Mouse (Mus musculus) MEL (cell line): ENCODE results near the gene Klhl40. TPM values are rescaled to one million over a fixed set of nuclear protein-coding genes. Genes with fewer than 3 reads are reported as not detected.

Experiments used
- DNase-seq: peaks from one replicate; pipeline ENCODE4 v3.0.0; 2011; ENCODE audit warnings: low read depth, low spot score
- H3K27ac ChIP-seq: 2 replicates; pipeline ENCODE4 v1.5.1; 2012; ENCODE audit warnings: low read depth, mild to moderate bottlenecking, control low read depth, low read length, moderate library complexity; ENCODE audit not compliant: control insufficient read depth
- H3K27me3 ChIP-seq, 2 experiments: fragments of 150-350 bp in 1 of 2; sonication (generic) in 1 of 2; 2 replicates each; pipeline ENCODE4 v1.6.1; 2012; ENCODE audit warnings: low read length in 2 of 2, mild to moderate bottlenecking in 2 of 2, improper control_type of control experiment in 1 of 2, moderate library complexity in 1 of 2; ENCODE audit not compliant: insufficient read depth in 2 of 2, control insufficient read depth in 1 of 2
- H3K36me3 ChIP-seq, 2 experiments: 2 replicates each; pipeline ENCODE4 v1.6.1; 2012 to 2014; ENCODE audit warnings: low read length in 2 of 2, improper control_type of control experiment in 1 of 2, inconsistent platforms in 1 of 2, mild to moderate bottlenecking in 1 of 2; ENCODE audit not compliant: insufficient read depth in 2 of 2, control insufficient read depth in 1 of 2
- H3K4me1 ChIP-seq, 2 experiments: fragments of 150-350 bp in 1 of 2; sonication (generic) in 1 of 2; 2 replicates each; pipeline ENCODE4 v1.6.1; 2012; ENCODE audit warnings: low read length in 2 of 2, improper control_type of control experiment in 1 of 2, mild to moderate bottlenecking in 1 of 2; ENCODE audit not compliant: insufficient read depth in 2 of 2, control insufficient read depth in 1 of 2
- H3K4me3 ChIP-seq, 2 experiments: fragments of 150-350 bp in 1 of 2; sonication (generic) in 1 of 2; 2 replicates each; pipeline ENCODE4 v1.5.1; 2012; ENCODE audit warnings: low read depth in 2 of 2, low read length in 2 of 2, mild to moderate bottlenecking in 2 of 2, moderate library complexity in 2 of 2, control low read depth in 1 of 2, improper control_type of control experiment in 1 of 2; ENCODE audit not compliant: control insufficient read depth in 1 of 2, insufficient read depth in 1 of 2
- H3K79me2 ChIP-seq: 2 replicates; pipeline ENCODE4 v1.6.1; 2012; ENCODE audit warnings: mild to moderate bottlenecking, low read length, moderate library complexity; ENCODE audit not compliant: control insufficient read depth, poor library complexity, insufficient read depth
- H3K9ac ChIP-seq: 2 replicates; pipeline ENCODE4 v1.6.1; 2012; ENCODE audit warnings: low read depth, mild to moderate bottlenecking, control low read depth, low read length, moderate library complexity; ENCODE audit not compliant: control insufficient read depth, poor library complexity, severe bottlenecking
- H3K9me3 ChIP-seq: fragments of 150-350 bp; sonication (generic); replicated peaks from 2 replicates; pipeline ENCODE4 v1.6.1; 2012; ENCODE audit warnings: mild to moderate bottlenecking, low read length, improper control_type of control experiment, moderate library complexity; ENCODE audit not compliant: insufficient read depth
- BHLHE40 ChIP-seq: IDR thresholded peaks from 2 replicates; pipeline ENCODE4 v1.6.1; 2012; ENCODE audit warnings: low read depth, mild to moderate bottlenecking, inconsistent platforms, low read length, improper control_type of control experiment, borderline replicate concordance
- CHD2 ChIP-seq: IDR thresholded peaks from 2 replicates; pipeline ENCODE4 v1.6.1; 2011; ENCODE audit warnings: low read length, improper control_type of control experiment
- CTCF ChIP-seq, 3 experiments: IDR thresholded peaks in 2 of 3; conservative IDR thresholded peaks in 1 of 3; 2 replicates each; pipeline ENCODE4 v1.5.1; 2011 to 2012; ENCODE audit warnings: low read length in 3 of 3, low read depth in 2 of 3, mild to moderate bottlenecking in 2 of 3, improper control_type of control experiment in 1 of 3, inconsistent platforms in 1 of 3, mixed read lengths in 1 of 3, moderate library complexity in 1 of 3; ENCODE audit not compliant: control insufficient read depth in 1 of 3, insufficient read depth in 1 of 3, poor library complexity in 1 of 3, severe bottlenecking in 1 of 3
- E2F4 ChIP-seq: IDR thresholded peaks from 2 replicates; pipeline ENCODE4 v1.6.1; 2011; ENCODE audit warnings: low read depth, low read length, improper control_type of control experiment, borderline replicate concordance
- ELF1 ChIP-seq: IDR thresholded peaks from 2 replicates; pipeline ENCODE4 v1.6.1; 2014; ENCODE audit warnings: low read depth, mild to moderate bottlenecking, inconsistent platforms, low read length, improper control_type of control experiment, moderate library complexity
- JUND ChIP-seq: IDR thresholded peaks from 2 replicates; pipeline ENCODE4 v1.6.1; 2011; ENCODE audit warnings: low read depth, mild to moderate bottlenecking, improper control_type of control experiment, low read length
- KAT2A ChIP-seq: conservative IDR thresholded peaks from 2 replicates; pipeline ENCODE4 v1.6.1; 2012; ENCODE audit warnings: low read depth, low read length, improper control_type of control experiment, inconsistent platforms
- MAFK ChIP-seq: IDR thresholded peaks from 2 replicates; pipeline ENCODE4 v1.6.1; 2011; ENCODE audit warnings: low read depth, mild to moderate bottlenecking, low read length, improper control_type of control experiment, borderline replicate concordance
- MAX ChIP-seq: IDR thresholded peaks from 2 replicates; pipeline ENCODE4 v1.6.1; 2011; ENCODE audit warnings: low read length, improper control_type of control experiment
- MAZ ChIP-seq: IDR thresholded peaks from 2 replicates; pipeline ENCODE4 v1.6.1; 2012; ENCODE audit warnings: low read depth, mild to moderate bottlenecking, inconsistent platforms, low read length, improper control_type of control experiment
- MXI1 ChIP-seq: IDR thresholded peaks from 2 replicates; pipeline ENCODE4 v1.6.1; 2011; ENCODE audit warnings: mild to moderate bottlenecking, low read depth, low read length, improper control_type of control experiment
- MYB ChIP-seq: IDR thresholded peaks from 2 replicates; pipeline ENCODE4 v1.6.1; 2011; ENCODE audit warnings: mild to moderate bottlenecking, low read depth, low read length, improper control_type of control experiment
- NELFE ChIP-seq: IDR thresholded peaks from 2 replicates; pipeline ENCODE4 v1.6.1; 2011; ENCODE audit warnings: low read depth, low read length, improper control_type of control experiment
- NRF1 ChIP-seq: IDR thresholded peaks from 2 replicates; pipeline ENCODE4 v1.6.1; 2014; ENCODE audit warnings: low read depth, mild to moderate bottlenecking, inconsistent platforms, low read length, improper control_type of control experiment, moderate library complexity; ENCODE audit not compliant: poor library complexity, insufficient read depth, severe bottlenecking
- POLR2A ChIP-seq, 2 experiments: IDR thresholded peaks; 2 replicates each; pipeline ENCODE4 v1.6.1; 2011 to 2012; ENCODE audit warnings: low read length in 2 of 2, mild to moderate bottlenecking in 2 of 2, control low read depth in 1 of 2, improper control_type of control experiment in 1 of 2, low read depth in 1 of 2, moderate library complexity in 1 of 2; ENCODE audit not compliant: control insufficient read depth in 1 of 2, insufficient read depth in 1 of 2, poor library complexity in 1 of 2
- POLR2AphosphoS2 ChIP-seq: IDR thresholded peaks from 2 replicates; pipeline ENCODE4 v1.6.1; 2011; ENCODE audit warnings: low read length, improper control_type of control experiment
- SIN3A ChIP-seq: IDR thresholded peaks from 2 replicates; pipeline ENCODE4 v1.6.1; 2012; ENCODE audit warnings: low read length, improper control_type of control experiment, inconsistent platforms
- TAL1 ChIP-seq: IDR thresholded peaks from 2 replicates; pipeline ENCODE4 v1.6.1; 2012; ENCODE audit warnings: mild to moderate bottlenecking, inconsistent platforms, low read length, moderate library complexity, mixed read lengths
- TCF12 ChIP-seq: IDR thresholded peaks from 2 replicates; pipeline ENCODE4 v1.6.1; 2014; ENCODE audit warnings: low read depth, mild to moderate bottlenecking, inconsistent platforms, low read length, improper control_type of control experiment, moderate library complexity
- USF1 ChIP-seq: IDR thresholded peaks from 2 replicates; pipeline ENCODE4 v1.6.1; 2014; ENCODE audit warnings: low read depth, mild to moderate bottlenecking, inconsistent platforms, low read length, improper control_type of control experiment, moderate library complexity
- ZC3H11A ChIP-seq: IDR thresholded peaks from 2 replicates; pipeline ENCODE4 v1.6.1; 2012; ENCODE audit warnings: low read depth, mild to moderate bottlenecking, inconsistent platforms, low read length, improper control_type of control experiment
- ZMIZ1 ChIP-seq: IDR thresholded peaks from 2 replicates; pipeline ENCODE4 v1.6.1; 2012; ENCODE audit warnings: low read depth, mild to moderate bottlenecking, inconsistent platforms, low read length, improper control_type of control experiment, moderate library complexity
- polyA plus RNA-seq, 2 experiments: library from polyadenylated mRNA; stranded (reverse) in 1 of 2; unstranded in 1 of 2; fragments of >175 nt in 1 of 2; fragments of >200 nt in 1 of 2; gene quantifications; 2 replicates each; pipeline versions ENCODE4 v1.2.1 to v1.2.4; 2012; ENCODE audit warnings: low replicate concordance in 2 of 2, low read depth in 1 of 2; ENCODE audit not compliant: insufficient read length in 2 of 2, insufficient read depth in 1 of 2, missing spikeins in 1 of 2
- total RNA-seq: library from RNA; depleted of rRNA; stranded (reverse); fragments of 300-350 nt; gene quantifications from 2 replicates; pipeline ENCODE4 v1.2.3, GENCODE M21; 2012

Klhl40 gene
- total and polyA plus RNA-seq, 3 experiments: not detected

- H3K9ac ChIP-seq: no peak overlapping the region
- no peaks in the 10 kb centered on the region for H3K4me1 ChIP-seq
- no peak for TF ChIP-seq MAZ
- no peaks in the 10 kb centered on the region for H3K9me3 ChIP-seq
- no peaks in the 10 kb centered on the region for H3K79me2 ChIP-seq
- no peaks in the 10 kb centered on the region for H3K27me3 ChIP-seq
- no peak for DNase-seq
- no peak overlapping the region for H3K27ac ChIP-seq
- H3K4me3 ChIP-seq: no peak overlapping the region
- no peaks in the 10 kb centered on the region for H3K36me3 ChIP-seq
Measured at GRCm38 (mm10) chr9:121762761-121763160, 14.6 kb upstream of the Klhl40 start.

GRCm38 (mm10) chr9:121763716-121764115 is 13.7 kb upstream of the Klhl40 start:
- TF ChIP-seq MXI1 (no peak), ELF1 (no peak), CHD2 (no peak), MAZ (no peak), ZMIZ1 (no peak), E2F4 (no peak), POLR2A (IDR thresholded peaks at IDR 0.05; ENCODE audit: control insufficient read depth in 1 of 2, insufficient read depth in 1 of 2, low read depth in 1 of 2, low read length in 2 of 2, poor library complexity in 1 of 2) (no peak), MAX (no peak), NELFE (no peak), NRF1 (no peak), TCF12 (no peak)
- DNase-seq: no peak
- no peak overlapping the region for H3K4me3 ChIP-seq
- no peaks in the 10 kb centered on the region for H3K36me3 ChIP-seq
- no peak overlapping the region for H3K27ac ChIP-seq
- no peak overlapping the region for H3K9ac ChIP-seq
- no peaks in the 10 kb centered on the region for H3K79me2 ChIP-seq
- H3K27me3 ChIP-seq: no peaks in the 10 kb centered on the region
- no peaks in the 10 kb centered on the region for H3K9me3 ChIP-seq
- no peaks in the 10 kb centered on the region for H3K4me1 ChIP-seq

GRCm38 (mm10) chr9:121765166-121765855 is 12.1 kb upstream of the Klhl40 start:
- H3K36me3 ChIP-seq: no peaks in the 10 kb centered on the region

More at GRCm38 (mm10) chr9:121765166-121765855, 12.1 kb upstream of the Klhl40 start:
- H3K9ac ChIP-seq: no peak overlapping the region
- H3K27me3 ChIP-seq: no peaks in the 10 kb centered on the region
- no peaks in the 10 kb centered on the region for H3K79me2 ChIP-seq
- H3K4me3 ChIP-seq: no peak overlapping the region
- no peaks in the 10 kb centered on the region for H3K9me3 ChIP-seq
- no peaks in the 10 kb centered on the region for H3K4me1 ChIP-seq
- TF ChIP-seq BHLHE40 (no peak), CTCF (IDR thresholded peaks at IDR 0.05 in 2 of 3, conservative IDR thresholded peaks at IDR 0.05 in 1 of 3; ENCODE audit: control insufficient read depth in 1 of 3, insufficient read depth in 1 of 3, low read depth in 2 of 3, low read length in 3 of 3, poor library complexity in 1 of 3, severe bottlenecking in 1 of 3) (no peak), TAL1 (no peak), USF1 (no peak), ZMIZ1 (no peak), KAT2A (no peak), MXI1 (no peak), TCF12 (no peak), JUND (no peak), E2F4 (no peak), ZC3H11A (no peak), POLR2AphosphoS2 (no peak), MAFK (no peak), SIN3A (no peak), ELF1 (no peak), POLR2A (IDR thresholded peaks at IDR 0.05; ENCODE audit: control insufficient read depth in 1 of 2, insufficient read depth in 1 of 2, low read depth in 1 of 2, low read length in 2 of 2, poor library complexity in 1 of 2) (no peak), MYB (no peak)
- no peak for DNase-seq
- H3K27ac ChIP-seq: no peak overlapping the region
